Mouse (Mus musculus): Measurements from ENCODE around the gene Nek10.

- TF ChIP-seq POLR2A (IDR thresholded peaks at IDR 0.05; ENCODE audit: low read depth, low read length) (no peak), EP300 (IDR thresholded peaks at IDR 0.05; ENCODE audit: low read length) (no peak), CTCF (conservative IDR thresholded peaks at IDR 0.05 in 1 of 2, IDR thresholded peaks at IDR 0.05 in 1 of 2; ENCODE audit: low read depth in 2 of 2, low read length in 2 of 2) (no peak)
Observed at GRCm38 (mm10) chr14:14934977-14935376, 131.8 kb downstream of the Nek10 start.
